Mouse (Mus musculus) forebrain, postnatal 0 days (tissue): ENCODE measurements at regions not wholly inside any gene's neighbourhood (a gene's known extent, or its start where the extent isn't known, plus 50 kb on each side); places are given as distances from the start of the nearest gene placed in this dataset.

ENCODE experiments used
- ATAC-seq: fragments of 200-750 bp; cut with Nextera tagmentation; 2 replicates; pipeline ENCODE4 v1.8.0; 2017; ENCODE audit warnings: mild to moderate bottlenecking, moderate library complexity
- DNase-seq: peaks from one replicate; pipeline ENCODE4 v3.0.0-alpha.2; 2015
- H3K27ac ChIP-seq: fragments of 300-500 bp; sonication (generic); 2 replicates; pipeline ENCODE4 v1.5.1; 2014; ENCODE audit warnings: low read depth, mild to moderate bottlenecking, antibody characterized with exemption, low read length, moderate library complexity, mixed read lengths
- H3K27me3 ChIP-seq: fragments of 300-500 bp; sonication (generic); 2 replicates; pipeline ENCODE4 v1.6.1; 2014; ENCODE audit warnings: mild to moderate bottlenecking, low read length, mixed read lengths; ENCODE audit not compliant: insufficient read depth
- H3K36me3 ChIP-seq: fragments of 300-500 bp; sonication (generic); 2 replicates; pipeline ENCODE4 v1.6.1; 2014; ENCODE audit warnings: mild to moderate bottlenecking, moderate library complexity; ENCODE audit not compliant: insufficient read depth
- H3K4me1 ChIP-seq: fragments of 300-500 bp; sonication (generic); 2 replicates; pipeline ENCODE4 v1.6.1; 2014; ENCODE audit warnings: antibody characterized with exemption; ENCODE audit not compliant: insufficient read depth
- H3K4me2 ChIP-seq: fragments of 300-500 bp; sonication (generic); 2 replicates; pipeline ENCODE4 v1.6.1; 2014; ENCODE audit warnings: low read depth, mild to moderate bottlenecking, moderate library complexity
- H3K4me3 ChIP-seq: fragments of 300-500 bp; sonication (generic); 2 replicates; pipeline ENCODE4 v1.5.1; 2014; ENCODE audit warnings: low read depth, low read length, mixed read lengths
- H3K9ac ChIP-seq: fragments of 300-500 bp; sonication (generic); 2 replicates; pipeline ENCODE4 v1.6.1; 2014; ENCODE audit warnings: mild to moderate bottlenecking
- H3K9me3 ChIP-seq: fragments of 300-500 bp; sonication (generic); 2 replicates; pipeline ENCODE4 v1.6.1; 2016; ENCODE audit warnings: low read length
- CTCF ChIP-seq: sonication (generic); IDR thresholded peaks from 2 replicates; pipeline ENCODE4 v1.5.1; 2016; ENCODE audit warnings: antibody characterized with exemption, control low read depth, low read depth
- WGBS: fragments of 180-500 bp; shearing (Covaris S2); extraction: QIAGEN DNeasy Blood & Tissue Kit; methylation state at CpG from one replicate; pipeline ENCODE4 v1.1.7; 2014; 5-methylcytosine and 5-hydroxymethylcytosine counted together
- microRNA-seq, 2 experiments: library from miRNA; unstranded; fragments of <30 nt; microRNA quantifications; one replicate each; pipeline ENCODE4; 2016

DNA sequence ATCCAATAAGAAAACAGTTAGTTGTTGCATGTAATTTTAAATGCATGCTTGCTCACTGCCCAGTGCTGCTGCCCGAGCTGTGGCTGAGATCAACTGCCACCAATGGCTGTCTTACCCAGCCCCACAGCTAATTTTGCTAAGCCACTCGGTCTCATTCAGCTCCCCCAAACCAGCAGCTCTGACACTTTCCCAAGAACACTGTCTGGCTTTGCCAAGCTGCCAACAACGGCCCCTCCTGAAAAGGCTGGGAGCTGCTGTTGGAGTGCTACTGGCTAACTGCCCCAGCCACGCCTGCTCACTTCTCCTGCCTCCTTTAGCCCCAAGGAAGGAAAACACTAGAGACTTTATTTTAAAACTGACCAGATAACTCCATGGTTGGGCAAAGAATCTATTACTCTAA is 1227.1 kb downstream of the A830018L16Rik start:
- H3K4me2 ChIP-seq: no peak overlapping the region
- ATAC-seq (peak; percentile 68), DNase-seq (peak; percentile 50)
- no peaks in the 10 kb centered on the region for H3K36me3 ChIP-seq
- H3K9me3 ChIP-seq: no peaks in the 10 kb centered on the region
- no peak for TF ChIP-seq CTCF
- no peak overlapping the region for H3K9ac ChIP-seq
- no peak overlapping the region for H3K4me3 ChIP-seq
- H3K27ac ChIP-seq: no peak overlapping the region
- H3K4me1 ChIP-seq: no peaks in the 10 kb centered on the region
- WGBS: 32% methylated on average over 4 of the region's 4 CpGs
- no peaks in the 10 kb centered on the region for H3K27me3 ChIP-seq

Small RNAs in the stretch of these regions (microRNA-seq; reads per million reads assigned to microRNA genes)
- 0 reads per million in 2 experiments for gene Mir6341
